Mouse (Mus musculus): ENCODE measurements around the gene Sptlc2. TPM values are rescaled to one million over a fixed set of nuclear protein-coding genes. Genes with fewer than 3 reads are reported as not detected.
A peak's percentile ranks its signal among the peaks of the same experiment; 100 is the strongest.

The Sptlc2 gene
- total RNA-seq, 2 experiments from 2014 or later, result 7.9 to 10.0 TPM

DNA sequence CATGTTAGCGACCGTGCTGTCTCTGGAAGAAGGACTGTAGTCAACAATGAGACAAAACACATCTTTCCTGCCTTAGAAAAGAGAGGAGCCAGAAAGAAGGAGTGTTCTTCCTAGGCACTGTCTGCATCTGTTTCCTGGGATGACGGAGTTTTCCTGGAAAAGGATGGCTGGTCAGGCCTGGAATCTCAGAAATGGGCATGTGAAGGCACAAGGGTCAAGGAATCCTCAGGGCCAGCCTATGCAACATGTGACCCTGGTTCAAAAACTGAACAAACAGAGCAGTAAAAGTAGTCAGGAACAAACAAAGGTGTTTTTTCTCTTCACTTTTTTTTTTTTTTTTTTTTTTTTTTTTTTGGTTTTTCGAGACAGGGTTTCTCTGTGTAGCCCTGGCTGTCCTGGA, 9.0 kb upstream of the Sptlc2 start:
- DNase-seq (ENCODE audit: low spot score), result no peak

DNA sequence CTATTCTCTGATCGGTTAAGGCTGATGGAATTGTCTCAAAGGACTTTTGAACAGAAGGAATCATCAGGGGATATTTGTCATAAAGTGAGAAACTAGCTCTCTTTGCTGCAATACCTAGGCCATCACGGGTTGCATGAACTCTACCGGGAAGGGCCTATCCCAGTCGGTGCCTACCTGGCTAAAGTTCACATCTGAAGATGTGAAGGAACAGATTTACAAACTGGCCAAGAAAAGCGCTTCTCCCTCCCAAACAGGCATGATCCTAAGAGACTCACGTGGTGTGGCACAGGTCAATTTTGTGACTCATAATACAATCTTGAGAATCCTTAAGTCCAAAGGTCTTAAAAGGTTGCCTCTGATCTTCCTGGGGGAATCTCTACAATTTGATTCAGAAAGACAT, 6.2 kb upstream of the Sptlc2 start:
- no peak for DNase-seq (ENCODE audit: low spot score)

DNA sequence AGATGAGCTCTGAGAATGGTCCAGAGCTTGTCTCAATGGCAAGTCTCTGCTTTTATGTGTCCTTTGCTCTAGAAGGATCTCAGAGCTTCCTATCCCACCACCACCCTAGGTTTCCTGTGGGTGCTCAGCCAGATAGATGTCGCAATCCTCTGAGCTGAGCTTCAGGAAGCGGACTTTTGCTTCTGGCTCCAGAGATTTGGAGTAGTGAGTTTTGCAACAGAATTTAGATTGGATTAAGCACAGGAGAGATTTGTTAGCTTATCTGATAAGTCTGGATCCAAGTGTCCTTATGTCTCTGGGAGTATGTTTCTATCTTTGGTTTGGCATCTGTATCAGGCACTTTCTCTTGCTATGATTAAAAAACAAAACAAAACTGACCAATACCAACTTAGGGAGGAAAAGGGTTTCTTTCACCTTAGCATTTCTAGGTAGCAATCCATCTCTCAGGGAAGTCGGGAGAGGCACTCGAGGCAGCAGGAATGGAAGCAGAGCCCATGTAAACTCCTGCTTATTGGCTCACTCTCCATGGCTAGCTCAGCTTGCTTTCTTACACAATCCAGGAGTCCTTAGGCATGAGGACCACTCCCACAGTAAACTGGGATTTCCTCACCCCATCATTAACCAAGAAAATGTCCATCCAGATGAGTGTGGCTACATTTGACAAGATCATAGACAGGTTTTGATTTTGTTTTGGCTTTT, 5.4 kb upstream of the Sptlc2 start:
- DNase-seq (ENCODE audit: low spot score), result peak; percentile 51

DNA sequence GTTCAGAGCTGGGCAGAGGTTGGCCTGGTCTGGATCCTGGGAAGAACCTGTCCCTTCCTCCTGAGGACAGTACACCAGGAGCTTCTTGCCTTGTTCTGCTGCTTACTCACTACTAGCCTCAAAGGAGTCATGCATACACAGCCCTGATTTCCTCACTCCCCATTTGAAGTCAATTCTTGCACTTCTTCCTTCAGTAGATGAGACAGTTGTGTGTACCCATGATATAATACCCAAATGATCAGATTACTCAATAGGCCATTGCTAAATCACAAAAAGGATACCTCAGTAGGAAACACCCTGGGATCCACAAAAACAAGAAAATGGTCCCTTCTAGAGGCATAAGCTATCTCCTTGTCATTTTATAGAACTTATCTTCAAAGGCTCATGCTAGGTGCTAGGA, 3.2 kb upstream of the Sptlc2 start:
- no peak for DNase-seq (ENCODE audit: low spot score)

DNA sequence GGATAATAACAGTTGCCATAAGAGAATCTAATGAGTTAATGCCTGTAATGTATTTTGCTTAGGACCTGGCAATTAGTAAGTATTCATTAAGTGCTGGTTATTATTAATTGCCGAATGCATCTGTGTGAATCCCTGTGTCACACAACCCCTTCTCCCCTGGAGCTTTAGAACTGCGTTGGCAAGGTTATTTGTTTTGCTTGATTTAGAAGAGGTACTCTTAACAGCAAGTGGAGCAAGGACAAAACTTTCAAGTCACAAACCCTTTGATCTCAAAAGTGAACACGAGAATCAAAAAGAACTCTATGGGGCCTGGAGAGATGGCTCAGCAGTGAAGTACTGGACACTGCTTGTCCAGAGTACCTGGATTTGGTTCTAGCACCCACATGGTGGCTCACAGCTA, 1.1 kb upstream of the Sptlc2 start:
- no peak for DNase-seq (ENCODE audit: low spot score)

DNA sequence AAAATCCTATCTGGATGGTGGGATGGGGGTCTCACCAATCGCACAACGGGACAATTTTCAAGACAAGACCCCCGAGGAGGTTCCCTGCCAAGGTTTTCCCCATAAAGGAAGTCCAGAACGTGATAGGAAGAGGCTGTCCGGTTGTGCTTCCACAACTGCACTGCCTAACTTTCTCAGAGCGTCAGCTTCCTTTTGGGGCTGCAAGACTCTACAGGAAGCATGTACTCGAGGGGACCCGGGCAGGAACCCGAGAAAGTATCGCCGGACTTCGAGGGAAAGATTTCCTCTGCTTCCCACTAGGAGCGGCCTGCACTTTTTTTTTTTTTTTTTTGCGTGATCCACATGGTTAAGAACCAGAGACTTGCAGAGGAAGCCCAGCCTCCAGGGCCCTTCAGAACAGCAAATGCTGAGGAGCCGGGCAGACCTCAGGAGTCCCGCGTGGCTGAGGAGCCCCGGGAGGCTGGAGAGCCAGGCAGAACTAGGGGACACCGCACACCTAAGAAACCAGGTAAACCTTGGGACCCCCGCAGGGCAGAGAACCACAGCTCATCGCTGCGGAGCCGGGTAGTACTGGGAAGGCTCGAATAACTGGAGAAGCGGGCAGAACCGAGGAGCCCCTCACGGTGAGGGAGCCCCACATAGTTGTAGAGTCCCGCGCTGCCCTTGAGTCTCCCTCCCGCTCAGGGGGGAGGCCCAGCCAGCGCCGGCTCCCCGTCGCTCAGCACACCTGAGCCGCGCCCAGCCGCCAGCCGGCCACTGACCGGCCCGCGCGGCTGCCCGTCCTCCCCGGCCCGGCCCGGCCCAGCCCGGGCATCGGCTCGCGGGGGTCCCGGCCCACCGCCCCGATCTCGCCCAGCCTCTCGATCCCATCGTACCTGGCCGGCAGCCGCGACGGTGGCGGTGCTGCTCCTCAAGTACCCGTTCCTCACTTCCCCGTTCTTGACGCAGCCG, 709 bp downstream of the Sptlc2 start:
- DNase-seq (ENCODE audit: low spot score), result peak; percentile 8

DNA sequence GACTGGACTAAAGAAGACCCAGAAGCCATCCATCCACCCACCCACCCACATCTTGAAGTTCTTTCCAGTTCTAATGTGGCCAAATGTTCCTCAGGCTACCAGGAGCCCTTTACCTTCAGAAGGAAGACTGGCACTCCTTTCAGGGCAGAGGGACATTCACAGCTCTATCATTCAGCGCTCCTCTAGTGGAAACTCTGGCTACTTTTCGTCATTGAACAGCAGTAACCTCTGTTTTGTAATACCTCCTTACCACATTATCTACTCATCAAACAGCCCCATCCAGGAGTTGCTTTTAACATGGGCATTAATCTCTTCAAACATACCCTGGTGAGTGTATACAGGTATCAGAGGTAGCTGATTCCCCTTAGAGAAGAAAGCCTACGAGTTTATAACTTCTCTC, 3.1 kb downstream of the Sptlc2 start:
- no peak for DNase-seq (ENCODE audit: low spot score)

DNA sequence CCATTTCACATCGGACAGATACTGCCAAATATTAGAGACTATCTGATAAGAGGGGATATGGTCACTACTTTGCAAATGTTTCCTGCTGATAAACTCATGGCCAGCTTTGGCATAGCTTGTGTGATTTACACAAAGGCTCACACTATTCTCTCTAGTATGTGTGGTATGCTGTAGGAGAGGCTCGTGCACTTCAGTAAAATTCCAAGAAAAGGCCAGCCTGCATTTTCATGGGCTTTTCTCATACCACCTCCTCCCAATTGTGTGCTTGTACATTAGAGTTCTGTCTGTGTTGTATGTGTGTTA, 6.8 kb downstream of the Sptlc2 start:
- DNase-seq (ENCODE audit: low spot score), result no peak

DNA sequence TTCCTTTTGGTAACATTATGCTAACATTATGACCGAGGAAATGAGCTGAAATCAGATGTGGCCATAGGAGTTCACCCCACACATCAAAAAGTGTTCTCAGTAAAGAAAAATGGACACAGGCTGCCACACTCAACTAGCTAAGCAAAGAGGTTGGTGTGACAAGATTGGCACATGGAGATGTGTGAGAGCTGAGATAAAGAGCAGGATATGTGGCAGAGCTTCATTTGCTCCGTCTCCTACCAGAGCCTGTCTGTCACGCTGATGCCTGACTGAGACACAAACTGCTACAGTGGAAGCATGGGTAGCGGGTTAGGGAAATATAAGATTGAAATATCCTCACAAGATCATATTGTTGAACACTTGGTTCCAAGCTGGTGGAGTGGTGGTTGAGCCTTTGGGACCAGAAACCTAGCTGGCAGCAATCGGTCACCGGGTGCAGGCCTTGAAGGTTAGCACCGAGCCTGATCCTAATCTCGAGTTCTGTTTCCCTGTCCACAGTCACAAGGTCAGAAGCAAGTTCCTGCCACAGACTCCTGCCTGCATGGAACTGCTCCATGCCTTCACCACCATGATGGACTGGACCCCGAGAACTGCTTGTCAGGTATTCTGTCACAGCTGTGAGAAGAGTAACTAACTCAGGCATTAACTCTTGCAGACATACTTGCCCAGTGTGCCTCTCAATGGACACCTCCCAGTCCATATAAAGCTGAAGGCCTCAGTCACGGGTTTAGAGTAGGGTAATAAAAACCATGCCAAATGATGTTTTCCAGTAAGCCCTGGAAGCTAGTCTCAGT, 7.4 kb downstream of the Sptlc2 start:
- DNase-seq (ENCODE audit: low spot score), result no peak

DNA sequence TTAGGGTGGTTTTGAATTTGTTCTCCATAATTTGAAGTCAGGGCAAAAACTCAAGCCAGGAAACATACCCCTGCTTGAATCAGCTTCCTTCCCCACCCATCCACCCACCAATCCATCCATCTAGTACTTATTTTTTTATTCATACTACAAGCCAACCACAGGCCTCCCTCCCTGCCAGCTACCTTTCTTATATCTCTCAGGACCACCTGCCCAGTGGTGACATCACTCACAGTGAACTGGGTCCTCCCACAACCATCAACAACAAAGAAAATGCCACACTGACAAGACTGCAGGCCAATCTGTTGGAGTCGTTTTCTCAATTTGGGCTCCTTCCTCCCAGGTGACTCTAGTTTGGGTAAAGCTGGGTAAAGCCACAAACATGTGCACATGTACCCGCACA, 8.7 kb downstream of the Sptlc2 start:
- DNase-seq (ENCODE audit: low spot score), result no peak

DNA sequence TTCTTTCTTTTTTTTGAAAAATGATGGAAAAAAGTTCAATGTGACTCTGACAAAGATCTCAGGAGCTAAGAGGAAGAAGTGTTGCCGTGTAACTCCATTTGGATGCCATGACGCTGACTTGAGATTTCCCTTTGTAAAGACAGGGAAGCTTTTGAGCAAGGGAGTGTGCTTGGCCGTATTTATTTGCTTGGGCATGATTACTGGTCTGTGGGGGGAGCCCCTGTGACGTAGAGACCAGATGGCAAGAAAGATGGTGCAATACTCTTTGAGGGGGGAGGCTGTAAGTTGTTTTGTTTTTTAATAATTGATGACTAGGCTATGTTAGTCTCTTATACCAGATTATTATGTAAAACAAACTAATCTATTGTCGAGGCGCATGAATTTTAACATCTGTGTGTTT, 14.0 kb downstream of the Sptlc2 start:
- DNase-seq (ENCODE audit: low spot score), result peak; percentile 12

DNA sequence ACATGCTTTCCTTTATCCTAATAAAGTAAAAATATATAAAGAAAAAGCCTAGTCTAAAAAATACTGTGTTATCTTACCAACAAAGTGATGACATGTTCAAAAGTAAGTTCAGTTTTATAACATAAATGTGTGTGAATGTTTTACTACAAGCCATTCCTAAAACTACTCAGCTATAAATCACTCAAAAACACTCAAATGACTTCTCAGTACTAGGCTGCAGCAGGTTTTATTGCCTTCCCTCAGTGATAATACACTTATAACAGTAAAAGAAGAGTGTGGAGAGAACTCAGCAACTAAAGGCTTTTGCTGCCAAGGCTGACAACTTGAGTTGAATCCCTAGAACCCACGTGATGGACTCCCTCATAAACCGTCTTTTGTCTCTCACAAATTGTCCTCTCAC, 18.8 kb downstream of the Sptlc2 start:
- no peak for DNase-seq (ENCODE audit: low spot score)

DNA sequence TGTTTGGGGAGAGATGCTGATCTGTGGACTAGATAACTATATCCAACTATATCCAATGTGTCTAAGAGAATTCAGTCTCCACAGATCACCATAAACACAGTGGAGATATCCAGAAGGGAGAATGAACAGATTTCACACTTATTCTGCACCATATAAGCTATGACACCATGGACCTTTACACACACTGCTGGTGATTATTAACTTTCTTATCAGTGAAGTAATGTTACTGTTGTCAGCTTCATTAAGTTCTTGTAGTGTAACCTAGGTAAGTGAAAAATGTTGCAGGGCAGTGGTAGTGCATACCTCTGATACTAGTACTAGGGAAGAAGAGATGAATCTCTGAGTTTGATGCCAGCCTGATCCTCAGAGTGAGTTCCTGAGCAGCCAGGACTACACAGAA, 20.1 kb downstream of the Sptlc2 start:
- DNase-seq (ENCODE audit: low spot score), result no peak

DNA sequence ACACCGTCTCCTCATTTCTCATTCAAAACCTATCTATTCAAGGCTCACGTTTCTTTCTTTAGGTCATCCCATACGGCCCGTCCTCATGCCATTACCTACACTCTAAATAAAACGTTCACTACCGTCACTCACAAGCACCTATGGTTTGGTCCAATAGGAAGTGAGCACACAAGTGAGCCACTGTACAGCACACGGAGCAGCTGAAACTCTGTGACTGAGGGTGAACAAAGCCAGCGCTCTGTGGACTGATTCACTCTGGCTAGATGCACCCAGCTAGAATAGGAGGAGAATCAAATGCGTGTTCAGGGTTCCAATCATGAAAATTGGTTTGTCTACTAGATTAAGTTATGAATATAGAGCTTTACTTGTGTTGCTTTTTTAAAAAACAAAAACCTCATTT, 22.5 kb downstream of the Sptlc2 start:
- DNase-seq (ENCODE audit: low spot score), result no peak

DNA sequence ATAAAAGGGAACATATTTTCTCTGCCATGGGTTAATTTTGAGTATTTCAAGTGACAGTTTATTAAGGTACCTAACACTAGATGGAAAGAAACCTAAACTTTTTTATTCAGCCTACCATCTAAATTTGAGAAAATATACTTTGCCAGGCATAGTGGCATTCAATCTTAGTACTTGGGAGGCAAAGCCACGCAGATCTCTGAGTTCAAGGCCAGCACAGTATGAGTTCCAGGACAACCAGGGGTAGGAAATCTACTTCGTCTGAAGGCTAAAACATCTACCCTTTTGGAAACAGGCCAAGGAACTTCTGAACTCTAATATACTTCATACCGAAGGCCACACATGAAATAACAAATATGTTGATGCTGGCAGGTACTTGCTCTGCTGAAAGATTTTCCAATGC, 26.0 kb downstream of the Sptlc2 start:
- no peak for DNase-seq (ENCODE audit: low spot score)

DNA sequence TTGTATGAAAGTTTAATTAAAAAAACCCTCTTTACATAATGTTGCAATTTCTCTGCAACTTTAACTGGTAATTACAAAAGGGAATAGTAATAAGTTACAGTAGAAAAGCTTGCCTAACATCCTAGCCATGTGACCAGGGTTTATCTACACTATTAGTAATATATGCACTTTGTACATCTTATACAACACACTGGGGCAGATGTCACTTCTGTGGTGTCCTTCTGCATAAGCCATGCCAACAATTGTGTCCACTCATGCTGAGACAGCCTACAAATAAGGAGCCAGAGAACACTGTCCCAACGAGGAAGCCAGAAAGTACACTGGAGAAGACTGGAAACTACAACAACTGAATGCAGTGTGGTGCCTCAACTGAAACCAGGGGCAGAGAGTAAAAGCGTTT, 40.1 kb downstream of the Sptlc2 start:
- no peak for DNase-seq (ENCODE audit: low spot score)

DNA sequence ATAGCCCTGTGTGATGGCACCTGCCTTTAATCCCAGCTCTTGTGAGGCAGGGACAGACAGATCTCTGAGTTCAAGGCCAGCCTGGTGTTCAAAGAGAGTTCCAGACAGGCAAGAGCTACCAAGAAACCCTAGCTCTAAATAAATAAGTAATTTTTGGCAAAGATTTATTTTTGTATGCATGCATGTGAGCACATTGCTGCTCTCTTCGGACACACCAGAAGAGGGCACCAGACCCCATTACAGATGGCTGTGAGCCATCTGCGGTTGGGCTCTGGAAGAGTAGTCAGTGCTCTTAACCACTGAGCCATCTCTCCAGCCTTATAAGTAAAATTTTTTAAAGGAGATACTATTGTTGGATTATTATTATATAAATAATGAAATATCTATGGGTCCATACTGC, 40.6 kb downstream of the Sptlc2 start:
- no peak for DNase-seq (ENCODE audit: low spot score)

DNA sequence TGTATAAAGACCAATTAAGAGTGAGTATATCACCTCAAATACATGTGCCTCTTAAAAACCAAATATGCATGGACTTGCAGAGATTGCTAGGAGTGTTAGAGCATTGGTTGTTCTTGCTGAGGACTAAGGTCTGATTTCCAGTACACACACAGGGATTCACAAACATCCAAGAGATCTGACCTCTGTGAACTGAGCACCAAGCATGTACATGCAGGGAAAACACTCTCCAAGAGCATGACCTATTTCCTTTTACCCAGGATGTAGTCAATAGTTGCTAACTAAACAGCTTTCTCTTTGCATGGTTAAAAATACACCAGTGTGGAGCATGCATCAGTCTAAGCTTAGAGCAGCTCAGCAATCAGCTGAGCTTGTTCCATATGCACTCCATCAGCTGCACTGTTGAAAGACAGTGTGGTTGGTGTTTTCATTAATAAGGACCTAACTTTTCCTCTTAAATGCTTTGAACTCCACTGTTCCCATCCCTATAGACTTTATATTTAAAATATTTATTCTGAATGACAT, 45.0 kb downstream of the Sptlc2 start:
- no peak for DNase-seq (ENCODE audit: low spot score)

DNA sequence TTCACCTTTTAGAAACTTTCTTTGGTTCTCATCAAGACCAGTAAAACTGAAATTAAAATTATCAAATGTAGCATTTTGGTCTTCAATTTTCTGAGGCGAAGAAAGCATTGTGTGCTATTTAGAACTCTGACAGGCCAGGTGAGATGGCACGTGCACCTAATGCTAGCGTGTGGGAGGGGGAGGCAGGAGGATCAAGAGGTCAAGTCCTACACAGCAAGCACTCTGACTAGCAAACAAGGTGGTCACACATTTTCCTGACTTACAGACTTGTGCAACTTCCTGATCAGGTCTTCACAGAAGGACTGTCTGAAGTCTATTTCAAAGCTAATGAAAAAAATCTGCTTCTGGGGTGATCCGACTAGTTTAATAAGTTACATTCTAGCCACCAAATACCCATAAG, 50.1 kb downstream of the Sptlc2 start:
- DNase-seq (ENCODE audit: low spot score), result no peak

DNA sequence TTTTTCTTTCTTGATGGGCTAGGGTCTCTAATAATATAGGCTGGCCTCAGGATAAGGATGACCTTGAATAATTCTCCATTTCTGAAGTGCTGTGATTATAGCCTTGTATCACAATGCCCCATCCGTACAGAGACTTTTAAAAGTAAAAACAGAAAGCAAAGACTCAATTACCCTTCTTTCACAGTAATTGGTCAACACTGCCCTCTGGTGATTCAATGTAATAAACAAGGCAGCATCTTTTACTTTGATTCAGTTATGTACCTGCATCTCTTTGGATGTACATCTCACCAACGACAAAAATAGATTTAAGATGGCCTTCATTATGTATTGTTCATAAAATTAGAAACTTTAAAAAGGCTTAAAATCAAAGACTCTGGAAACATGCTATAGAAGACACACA, 53.3 kb downstream of the Sptlc2 start:
- DNase-seq (ENCODE audit: low spot score), result peak; percentile 5

DNA sequence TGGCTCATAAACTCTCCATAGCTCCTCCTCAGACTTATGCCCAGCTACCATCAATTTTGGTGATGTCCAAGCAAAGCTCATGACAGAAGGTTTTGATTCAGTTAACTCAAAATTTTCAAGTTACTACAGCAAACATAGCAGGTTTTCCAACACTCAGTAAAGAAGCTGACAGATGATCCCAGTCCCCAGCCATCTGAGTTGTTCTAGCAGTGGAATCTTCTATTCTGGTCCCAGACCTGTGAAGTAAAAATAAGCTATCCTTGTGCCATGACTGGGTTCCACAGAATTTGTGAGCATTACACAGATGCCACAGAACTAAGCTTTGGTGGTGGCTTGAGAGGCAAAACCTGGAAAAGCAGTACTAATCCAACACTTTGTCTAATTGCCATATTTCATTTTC, 54.4 kb downstream of the Sptlc2 start:
- DNase-seq (ENCODE audit: low spot score), result no peak

DNA sequence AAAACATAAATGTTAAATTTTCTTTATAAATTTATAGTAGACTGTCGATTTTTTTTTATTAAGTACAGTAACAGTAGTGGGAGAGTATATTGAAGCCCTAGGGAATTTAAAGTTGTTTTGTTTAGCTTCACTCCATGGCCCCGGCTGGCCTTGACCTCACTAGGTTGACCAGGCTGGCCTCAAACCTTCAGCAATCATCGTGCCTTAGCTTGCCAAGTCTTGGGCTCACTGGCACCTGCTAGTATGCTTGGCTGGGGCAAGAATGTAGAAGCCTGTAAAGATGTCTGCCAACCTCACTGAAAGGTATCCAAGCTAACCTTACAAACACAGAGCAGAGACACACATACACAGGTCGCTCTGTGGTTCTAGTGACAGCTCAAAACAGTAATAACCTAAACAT, 55.6 kb downstream of the Sptlc2 start:
- DNase-seq (ENCODE audit: low spot score), result peak; percentile 13

Measured in gastrocnemius, adult 18-20 months (tissue).